Mouse (Mus musculus) ES-E14 (cell line): ENCODE results near the gene Tnik. TPM values are rescaled to one million over a fixed set of nuclear protein-coding genes. Genes with fewer than 3 reads are reported as not detected.

Experiments
- DNase-seq: peaks from one replicate; pipeline ENCODE4 v3.0.0-alpha.2; 2013; ENCODE audit warnings: low read depth, low spot score
- H3K27ac ChIP-seq: 2 replicates; pipeline ENCODE4 v1.5.1; 2012; ENCODE audit warnings: low read depth, mild to moderate bottlenecking, low read length, moderate library complexity, mixed read lengths; ENCODE audit not compliant: poor library complexity, insufficient read depth, severe bottlenecking
- H3K36me3 ChIP-seq: 2 replicates; pipeline ENCODE4 v1.6.1; 2012; ENCODE audit warnings: mild to moderate bottlenecking, low read length, moderate library complexity, mixed read lengths; ENCODE audit not compliant: control insufficient read depth, poor library complexity, insufficient read depth, severe bottlenecking
- H3K4me1 ChIP-seq, 2 experiments: fragments of 150-350 bp in 1 of 2; sonication (generic) in 1 of 2; 2 replicates each; pipeline ENCODE4 v1.6.1; 2012; ENCODE audit warnings: low read length in 2 of 2, mild to moderate bottlenecking in 1 of 2, mixed read lengths in 1 of 2; ENCODE audit not compliant: control insufficient read depth in 2 of 2, insufficient read depth in 2 of 2, poor library complexity in 1 of 2
- H3K4me3 ChIP-seq, 2 experiments: fragments of 150-350 bp in 1 of 2; sonication (generic) in 1 of 2; 2 replicates each; pipeline ENCODE4 v1.5.1; 2012; ENCODE audit warnings: low read length in 2 of 2, low read depth in 1 of 2, mild to moderate bottlenecking in 1 of 2, mixed read lengths in 1 of 2; ENCODE audit not compliant: insufficient read depth in 1 of 2, poor library complexity in 1 of 2, severe bottlenecking in 1 of 2
- H3K9ac ChIP-seq: 2 replicates; pipeline ENCODE4 v1.6.1; 2012; ENCODE audit warnings: low read depth, mild to moderate bottlenecking, low read length, mixed read lengths; ENCODE audit not compliant: poor library complexity, insufficient read depth, severe bottlenecking
- H3K9me3 ChIP-seq: fragments of 150-350 bp; sonication (generic); 2 replicates; pipeline ENCODE4 v1.6.1; 2012; ENCODE audit warnings: low read depth, mild to moderate bottlenecking, low read length; ENCODE audit not compliant: control insufficient read depth, insufficient read depth
- CHD2 ChIP-seq: IDR thresholded peaks from 2 replicates; pipeline ENCODE4 v1.6.1; 2014; ENCODE audit warnings: mild to moderate bottlenecking, low read depth, low read length, inconsistent platforms
- HCFC1 ChIP-seq: IDR thresholded peaks from 2 replicates; pipeline ENCODE4 v1.6.1; 2012; ENCODE audit warnings: low read length, inconsistent platforms, borderline replicate concordance; ENCODE audit not compliant: insufficient read depth
- MAFK ChIP-seq: IDR thresholded peaks from 2 replicates; pipeline ENCODE4 v1.6.1; 2014; ENCODE audit warnings: mild to moderate bottlenecking, low read depth, low read length, inconsistent platforms; ENCODE audit not compliant: insufficient read depth
- ZC3H11A ChIP-seq: IDR thresholded peaks from 2 replicates; pipeline ENCODE4 v1.6.1; 2012; ENCODE audit warnings: low read depth, mild to moderate bottlenecking, inconsistent platforms, low read length, borderline replicate concordance
- ZNF384 ChIP-seq: IDR thresholded peaks from 2 replicates; pipeline ENCODE4 v1.6.1; 2012; ENCODE audit warnings: low read depth, low read length, inconsistent platforms
- in situ Hi-C, 2 experiments: fragments of 600-800 bp; cut with MboI; formaldehyde crosslinking; loops; one replicate each; pipeline ENCODE4 v1.15.1; 2025; ENCODE audit warnings: low sequenced_read_pairs in 2 of 2, inconsistent platforms in 1 of 2; ENCODE audit not compliant: unreplicated experiment in 2 of 2
- total RNA-seq: library from RNA; depleted of rRNA; stranded (reverse); fragments of 300-350 nt; gene quantifications from 2 replicates; pipeline ENCODE4 v1.2.3, GENCODE M21; 2012

Gene Tnik
- total RNA-seq, 1 experiment: 2.6 TPM

- TF ChIP-seq HCFC1 (no peak), ZNF384 (no peak), ZC3H11A (no peak), CHD2 (no peak), MAFK (no peak)
These were observed 178.5 kb downstream of the Tnik start for GRCm38 (mm10) chr3:28441545-28441944.

GRCm38 (mm10) chr3:28442116-28442515, 179.1 kb downstream of the Tnik start:
- DNase-seq: no peak
- Histone ChIP-seq H3K27ac (no peak overlapping the region), H3K9me3 (no peaks in the 10 kb centered on the region), H3K4me1 (no peaks in the 10 kb centered on the region), H3K36me3 (no peaks in the 10 kb centered on the region), H3K4me3 (no peak overlapping the region), H3K9ac (no peak overlapping the region)
- TF ChIP-seq MAFK (no peak), ZC3H11A (no peak), ZNF384 (no peak), CHD2 (no peak), HCFC1 (no peak)
- in situ Hi-C loops: no loop called here

More at GRCm38 (mm10) chr3:28441545-28441944, 178.5 kb downstream of the Tnik start:
- Histone ChIP-seq H3K27ac (no peak overlapping the region), H3K4me3 (no peak overlapping the region), H3K9me3 (no peaks in the 10 kb centered on the region), H3K36me3 (no peaks in the 10 kb centered on the region), H3K4me1 (no peaks in the 10 kb centered on the region), H3K9ac (no peak overlapping the region)
- in situ Hi-C loops: no loop called here
- no peak for DNase-seq

GRCm38 (mm10) chr3:28447950-28448349, 184.9 kb downstream of the Tnik start:
- Histone ChIP-seq H3K4me3 (no peak overlapping the region), H3K4me1 (no peaks in the 10 kb centered on the region), H3K9me3 (no peaks in the 10 kb centered on the region), H3K27ac (no peak overlapping the region), H3K9ac (no peak overlapping the region), H3K36me3 (no peaks in the 10 kb centered on the region)
- TF ChIP-seq CHD2: no peak
- no peak for TF ChIP-seq ZC3H11A
- no peak for TF ChIP-seq ZNF384
- no peak for TF ChIP-seq HCFC1
- TF ChIP-seq MAFK: no peak
- DNase-seq: no peak
- in situ Hi-C loops: no loop called here

GRCm38 (mm10) chr3:28453458-28453857, 190.4 kb downstream of the Tnik start:
- H3K36me3 ChIP-seq: no peaks in the 10 kb centered on the region
- no peak overlapping the region for H3K4me3 ChIP-seq
- DNase-seq: no peak
- in situ Hi-C loops: no loop called here
- H3K9me3 ChIP-seq: no peaks in the 10 kb centered on the region
- H3K4me1 ChIP-seq: no peaks in the 10 kb centered on the region
- H3K27ac ChIP-seq: no peak overlapping the region
- TF ChIP-seq CHD2 (no peak), HCFC1 (no peak), MAFK (no peak), ZNF384 (no peak), ZC3H11A (no peak)
- no peak overlapping the region for H3K9ac ChIP-seq

- Histone ChIP-seq H3K9me3 (no peaks in the 10 kb centered on the region), H3K9ac (no peak overlapping the region), H3K4me3 (no peak overlapping the region), H3K36me3 (no peaks in the 10 kb centered on the region), H3K27ac (no peak overlapping the region), H3K4me1 (no peaks in the 10 kb centered on the region; a peak in 1 of 4 replicates)
- in situ Hi-C loops: no loop called here
- no peak for DNase-seq
- TF ChIP-seq HCFC1: no peak
- no peak for TF ChIP-seq ZNF384
- TF ChIP-seq MAFK: no peak
- no peak for TF ChIP-seq CHD2
- no peak for TF ChIP-seq ZC3H11A
These were observed 193.8 kb downstream of the Tnik start for GRCm38 (mm10) chr3:28456842-28457241.
